Mouse (Mus musculus) heart, postnatal 0 days (tissue): ENCODE data around the gene Gm17571. TPM values are rescaled to one million over a fixed set of nuclear protein-coding genes. Genes with fewer than 3 reads are reported as not detected.

ENCODE experiments used
- ATAC-seq: fragments of 200-750 bp; cut with Nextera tagmentation; 2 replicates; pipeline ENCODE4 v1.8.0; 2017; ENCODE audit warnings: low read depth, moderate number of reproducible peaks, moderate library complexity; ENCODE audit not compliant: insufficient read depth
- DNase-seq: peaks from one replicate; pipeline ENCODE4 v3.0.0-alpha.2; 2016; ENCODE audit warnings: low spot score
- H3K27ac ChIP-seq: fragments of 300-500 bp; sonication (generic); 2 replicates; pipeline ENCODE4 v1.5.1; 2014; ENCODE audit warnings: low read depth, mild to moderate bottlenecking
- H3K27me3 ChIP-seq: fragments of 300-500 bp; sonication (generic); 2 replicates; pipeline ENCODE4 v1.6.1; 2014; ENCODE audit warnings: low read length, mixed read lengths; ENCODE audit not compliant: control insufficient read depth, insufficient read depth
- H3K36me3 ChIP-seq: fragments of 300-500 bp; sonication (generic); replicated peaks from 2 replicates; pipeline ENCODE4 v1.6.1; 2014; ENCODE audit warnings: low read length, mixed read lengths; ENCODE audit not compliant: control insufficient read depth, insufficient read depth
- H3K4me1 ChIP-seq: fragments of 300-500 bp; sonication (generic); 2 replicates; pipeline ENCODE4 v1.6.1; 2014; ENCODE audit warnings: antibody characterized with exemption; ENCODE audit not compliant: control insufficient read depth, insufficient read depth
- H3K4me2 ChIP-seq: fragments of 300-500 bp; sonication (generic); 2 replicates; pipeline ENCODE4 v1.6.1; 2014; ENCODE audit warnings: low read depth, mild to moderate bottlenecking, low read length, moderate library complexity
- H3K4me3 ChIP-seq: fragments of 300-500 bp; sonication (generic); 2 replicates; pipeline ENCODE4 v1.5.1; 2014; ENCODE audit warnings: low read depth, low read length
- H3K9ac ChIP-seq: fragments of 300-500 bp; sonication (generic); replicated peaks from 2 replicates; pipeline ENCODE4 v1.6.1; 2014; ENCODE audit warnings: low read depth, low read length, mixed read lengths
- H3K9me3 ChIP-seq: fragments of 300-500 bp; sonication (generic); replicated peaks from 2 replicates; pipeline ENCODE4 v1.6.1; 2016; ENCODE audit warnings: low read length; ENCODE audit not compliant: control insufficient read depth
- CTCF ChIP-seq: IDR thresholded peaks from 2 replicates; pipeline ENCODE4 v1.5.1; 2016; ENCODE audit warnings: antibody characterized with exemption, control low read depth, low read depth
- EP300 ChIP-seq: IDR thresholded peaks from 2 replicates; pipeline ENCODE4 v1.6.1; 2016; ENCODE audit warnings: antibody characterized with exemption, low read depth
- WGBS: fragments of 180-500 bp; shearing (Covaris S2); extraction: QIAGEN DNeasy Blood & Tissue Kit; methylation state at CpG from one replicate; pipeline ENCODE4 v1.1.7; 2014; 5-methylcytosine and 5-hydroxymethylcytosine counted together
- polyA plus RNA-seq: library from polyadenylated mRNA; unstranded; fragments of >200 nt; fragmentation: Nextera tagmentation; extraction: Ambion mirVana; gene quantifications from 2 replicates; pipeline ENCODE4 v1.2.1, GENCODE M21; 2015
- total RNA-seq: library from RNA; depleted of rRNA; stranded (reverse); fragments of >200 nt; gene quantifications from 2 replicates; pipeline ENCODE4 v1.2.3, GENCODE M21; 2014; ENCODE audit warnings: low replicate concordance

Gene Gm17571
- total and polyA plus RNA-seq, 2 experiments from 2014 or later, result not detected

GRCm38 (mm10) chr9:13440911-13441310 is 5.6 kb downstream of the Gm17571 start:
- TF ChIP-seq EP300 (no peak), CTCF (no peak)
- Histone ChIP-seq H3K4me3 (no peak overlapping the region), H3K27me3 (no peaks in the 10 kb centered on the region), H3K36me3 (no peaks in the 10 kb centered on the region), H3K4me2 (no peak overlapping the region), H3K4me1 (peaks cover 11% of the 10 kb centered on the region; the same call in 1 of the 2 replicates), H3K9ac (no peak overlapping the region), H3K27ac (no peak overlapping the region), H3K9me3 (no peaks in the 10 kb centered on the region)
- DNase-seq, result no peak
- 62% methylated on average over 6 of the region's 6 CpGs for WGBS
- no peak for ATAC-seq

GRCm38 (mm10) chr9:13433501-13434090 is 13.0 kb downstream of the Gm17571 start:
- no peaks in the 10 kb centered on the region for H3K36me3 ChIP-seq
- H3K27ac ChIP-seq, result no peak overlapping the region
- H3K27me3 ChIP-seq, result no peaks in the 10 kb centered on the region
- TF ChIP-seq EP300, result no peak
- TF ChIP-seq CTCF, result no peak
- no peaks in the 10 kb centered on the region for H3K9me3 ChIP-seq
- ATAC-seq (no peak), DNase-seq (no peak)
- peaks cover 11% of the 10 kb centered on the region; the same call in 1 of the 2 replicates for H3K4me1 ChIP-seq
- no peak overlapping the region for H3K4me3 ChIP-seq
- no peak overlapping the region for H3K4me2 ChIP-seq
- WGBS, result 66% methylated on average over 6 of the region's 6 CpGs
- H3K9ac ChIP-seq, result no peak overlapping the region

GRCm38 (mm10) chr9:13431646-13432045 is 14.9 kb downstream of the Gm17571 start:
- H3K4me3 ChIP-seq, result no peak overlapping the region
- peaks cover 19% of the 10 kb centered on the region; the same call in 1 of the 2 replicates for H3K4me1 ChIP-seq
- H3K9me3 ChIP-seq, result no peaks in the 10 kb centered on the region
- no peak overlapping the region for H3K27ac ChIP-seq
- TF ChIP-seq EP300 (no peak), CTCF (no peak)
- WGBS, result 91% methylated on average over 3 of the region's 3 CpGs
- no peak overlapping the region for H3K9ac ChIP-seq
- no peak for ATAC-seq
- DNase-seq, result no peak
- H3K27me3 ChIP-seq, result no peaks in the 10 kb centered on the region
- no peaks in the 10 kb centered on the region for H3K36me3 ChIP-seq
- no peak overlapping the region for H3K4me2 ChIP-seq

- no peak for DNase-seq
- TF ChIP-seq EP300 (no peak), CTCF (no peak)
- H3K4me1 ChIP-seq, result peaks cover 28% of the 10 kb centered on the region
- no peaks in the 10 kb centered on the region for H3K36me3 ChIP-seq
- peak overlapping the region; percentile 66 for H3K27ac ChIP-seq
- no peak for ATAC-seq
- H3K9me3 ChIP-seq, result no peaks in the 10 kb centered on the region
- H3K27me3 ChIP-seq, result no peaks in the 10 kb centered on the region
- H3K4me3 ChIP-seq, result no peak overlapping the region
- no peak overlapping the region for H3K4me2 ChIP-seq
- no peak overlapping the region for H3K9ac ChIP-seq
Observed at GRCm38 (mm10) chr9:13430744-13431143, 15.8 kb downstream of the Gm17571 start.

GRCm38 (mm10) chr9:13430302-13430701 is 16.3 kb downstream of the Gm17571 start:
- WGBS, result 31% methylated on average over 6 of the region's 6 CpGs
- peaks cover 31% of the 10 kb centered on the region for H3K4me1 ChIP-seq

More at GRCm38 (mm10) chr9:13430302-13430701, 16.3 kb downstream of the Gm17571 start:
- TF ChIP-seq CTCF (no peak), EP300 (peak; percentile 60; the same call in 1 of the 2 replicates)
- Histone ChIP-seq H3K9me3 (no peaks in the 10 kb centered on the region), H3K9ac (no peak overlapping the region), H3K4me3 (no peak overlapping the region), H3K36me3 (no peaks in the 10 kb centered on the region), H3K27ac (peak overlapping the region; percentile 66), H3K4me2 (no peak overlapping the region), H3K27me3 (no peaks in the 10 kb centered on the region)
- DNase-seq (peak; percentile 82), ATAC-seq (peak; percentile 65)
